Mouse (Mus musculus) kidney, embryonic 16.5 days (tissue): ENCODE measurements around the gene Prr5. TPM values are rescaled to one million over a fixed set of nuclear protein-coding genes. Genes with fewer than 3 reads are reported as not detected.

ENCODE experiments used
- ATAC-seq: fragments of 200-750 bp; cut with Nextera tagmentation; 2 replicates; pipeline ENCODE4 v1.8.0; 2017; ENCODE audit warnings: moderate TSS enrichment; ENCODE audit not compliant: low FRiP score, low TSS enrichment
- H3K27ac ChIP-seq: fragments of 300-500 bp; sonication (generic); 2 replicates; pipeline ENCODE4 v1.5.1; 2014; ENCODE audit warnings: low read length
- H3K27me3 ChIP-seq: fragments of 300-500 bp; sonication (generic); 2 replicates; pipeline ENCODE4 v1.6.1; 2014; ENCODE audit warnings: low read length, control low read depth, mixed read lengths; ENCODE audit not compliant: insufficient read depth
- H3K36me3 ChIP-seq: fragments of 300-500 bp; sonication (generic); 2 replicates; pipeline ENCODE4 v1.6.1; 2014; ENCODE audit warnings: low read length, control low read depth, mixed read lengths; ENCODE audit not compliant: insufficient read depth
- H3K4me1 ChIP-seq: fragments of 300-500 bp; sonication (generic); 2 replicates; pipeline ENCODE4 v1.6.1; 2014; ENCODE audit warnings: low read length, control low read depth, mixed read lengths; ENCODE audit not compliant: insufficient read depth
- H3K4me2 ChIP-seq: fragments of 300-500 bp; sonication (generic); replicated peaks from 2 replicates; pipeline ENCODE4 v1.6.1; 2014; ENCODE audit warnings: low read depth, low read length
- H3K4me3 ChIP-seq: fragments of 300-500 bp; sonication (generic); 2 replicates; pipeline ENCODE4 v1.5.1; 2014; ENCODE audit warnings: mild to moderate bottlenecking, low read length
- H3K9ac ChIP-seq: fragments of 300-500 bp; sonication (generic); replicated peaks from 2 replicates; pipeline ENCODE4 v1.6.1; 2014; ENCODE audit warnings: low read length
- H3K9me3 ChIP-seq: fragments of 300-500 bp; sonication (generic); 2 replicates; pipeline ENCODE4 v1.6.1; 2016; ENCODE audit warnings: low read length, control low read depth
- WGBS: fragments of 180-500 bp; shearing (Covaris S2); extraction: QIAGEN DNeasy Blood & Tissue Kit; methylation state at CpG from one replicate; pipeline ENCODE4 v1.1.7; 2014; 5-methylcytosine and 5-hydroxymethylcytosine counted together
- polyA plus RNA-seq: library from polyadenylated mRNA; unstranded; fragments of >200 nt; fragmentation: Nextera tagmentation; extraction: Ambion mirVana; gene quantifications from 2 replicates; pipeline ENCODE4 v1.2.1, GENCODE M21; 2015

Prr5 gene
- polyA plus RNA-seq, 1 experiment from 2014 or later = 43.4 TPM

- ATAC-seq = no peak
- H3K4me1 ChIP-seq = peaks cover 14% of the 10 kb centered on the region
- 48% methylated on average over 16 of the region's 16 CpGs for WGBS
Observed at GRCm38 (mm10) chr15:84664542-84665460, 4.6 kb upstream of the Prr5 start.

GRCm38 (mm10) chr15:84665662-84666061, 3.8 kb upstream of the Prr5 start:
- Histone ChIP-seq H3K36me3 (no peaks in the 10 kb centered on the region), H3K9ac (no peak overlapping the region), H3K9me3 (no peaks in the 10 kb centered on the region), H3K27ac (no peak overlapping the region), H3K4me3 (no peak overlapping the region), H3K4me2 (no peak overlapping the region), H3K27me3 (no peaks in the 10 kb centered on the region), H3K4me1 (peaks cover 14% of the 10 kb centered on the region)
- 70% methylated on average over 9 of the region's 9 CpGs for WGBS
- ATAC-seq = no peak

More at GRCm38 (mm10) chr15:84664542-84665460, 4.6 kb upstream of the Prr5 start:
- Histone ChIP-seq H3K27ac (no peak overlapping the region), H3K4me3 (no peak overlapping the region), H3K4me2 (no peak overlapping the region), H3K27me3 (no peaks in the 10 kb centered on the region), H3K36me3 (no peaks in the 10 kb centered on the region), H3K9ac (no peak overlapping the region), H3K9me3 (no peaks in the 10 kb centered on the region)

GRCm38 (mm10) chr15:84666065-84666464, 3.4 kb upstream of the Prr5 start:
- Histone ChIP-seq H3K27ac (no peak overlapping the region), H3K9ac (no peak overlapping the region), H3K4me2 (no peak overlapping the region), H3K4me3 (no peak overlapping the region), H3K9me3 (no peaks in the 10 kb centered on the region), H3K27me3 (no peaks in the 10 kb centered on the region), H3K36me3 (no peaks in the 10 kb centered on the region), H3K4me1 (peaks cover 14% of the 10 kb centered on the region)
- ATAC-seq = no peak
- WGBS = 62% methylated on average over 4 of the region's 4 CpGs

- H3K9ac ChIP-seq = no peak overlapping the region
- 80% methylated on average over 6 of the region's 6 CpGs for WGBS
- no peak overlapping the region for H3K4me2 ChIP-seq
- peaks cover 11% of the 10 kb centered on the region for H3K4me1 ChIP-seq
- ATAC-seq = no peak
- H3K27me3 ChIP-seq = no peaks in the 10 kb centered on the region
- no peaks in the 10 kb centered on the region for H3K9me3 ChIP-seq
- no peaks in the 10 kb centered on the region for H3K36me3 ChIP-seq
- no peak overlapping the region for H3K4me3 ChIP-seq
- no peak overlapping the region for H3K27ac ChIP-seq
Observed at GRCm38 (mm10) chr15:84667601-84668000, 1.8 kb upstream of the Prr5 start.

DNA sequence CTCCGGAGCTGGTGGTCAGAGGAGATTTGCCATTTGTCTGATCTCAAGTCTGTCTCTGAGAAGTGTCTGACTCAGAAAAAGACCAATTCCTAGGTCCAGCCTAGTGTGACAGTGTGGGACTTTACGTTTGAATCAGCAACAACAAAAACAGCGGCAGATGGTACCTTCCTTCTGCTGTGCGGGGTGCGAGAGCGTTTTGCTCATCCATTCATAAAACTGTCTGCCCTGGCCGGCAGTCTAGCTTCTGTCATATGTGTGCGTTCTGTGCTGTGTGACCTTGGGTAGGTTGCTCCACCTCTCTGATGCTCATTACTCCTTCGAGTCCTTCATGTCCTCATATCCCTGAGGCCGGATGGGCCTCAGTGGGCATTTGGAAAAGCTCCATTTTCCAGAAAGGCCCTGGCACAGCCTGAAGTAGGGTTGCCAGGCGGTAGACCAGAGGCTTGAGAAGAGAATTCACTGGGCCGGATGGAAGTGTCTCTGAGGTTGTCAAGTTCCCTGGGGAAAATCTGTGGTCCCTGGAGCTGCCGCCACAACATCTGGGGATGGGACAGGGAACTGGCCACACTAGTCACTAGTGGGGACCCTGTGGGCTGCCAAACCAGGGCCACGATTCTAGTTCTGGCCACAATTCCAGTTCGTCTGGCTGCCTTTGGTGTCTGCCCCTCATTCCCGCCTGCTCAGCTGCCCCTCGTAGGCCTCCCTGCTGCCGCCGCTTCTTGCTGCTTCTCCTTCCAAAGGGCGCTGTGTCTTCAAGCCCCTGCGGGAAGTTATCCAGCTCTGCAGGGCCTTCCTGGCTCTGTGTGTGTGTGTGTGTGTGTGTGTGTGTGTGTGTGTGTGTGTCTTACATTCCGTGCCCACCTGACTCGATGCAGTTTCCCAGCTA, 594 bp downstream of the Prr5 start:
- Histone ChIP-seq H3K4me1 (no peaks in the 10 kb centered on the region), H3K27ac (0 out of 2 replicates have a peak overlapping the region, but pooled peaks have one; percentile 35), H3K27me3 (no peaks in the 10 kb centered on the region), H3K36me3 (no peaks in the 10 kb centered on the region), H3K9me3 (no peaks in the 10 kb centered on the region), H3K4me2 (no peak overlapping the region), H3K4me3 (no peak overlapping the region), H3K9ac (no peak overlapping the region; the same call in 1 of the 2 replicates)
- no peak for ATAC-seq
- 84% methylated on average over 22 of the region's 23 CpGs for WGBS

DNA sequence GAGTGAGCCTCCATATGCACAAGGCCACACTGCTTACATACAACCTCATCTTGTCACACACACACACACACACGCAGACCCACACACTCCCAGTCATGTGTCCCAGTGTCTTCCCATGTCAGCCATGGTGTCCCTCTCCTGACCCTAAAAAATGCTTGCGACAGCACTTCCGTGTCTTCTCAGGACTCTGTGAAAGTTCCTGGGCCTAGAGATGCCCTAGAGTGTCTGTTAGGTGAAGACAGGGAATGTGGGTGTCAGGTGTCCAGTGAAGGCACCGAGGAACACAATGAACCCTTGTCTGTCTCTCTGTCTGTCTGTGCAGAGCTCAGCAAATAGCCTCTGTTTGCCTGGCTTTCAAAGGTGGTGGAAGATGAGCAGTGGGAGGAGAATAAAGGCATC, 1.2 kb downstream of the Prr5 start:
- H3K36me3 ChIP-seq = no peaks in the 10 kb centered on the region
- H3K27ac ChIP-seq = no peak overlapping the region
- 89% methylated on average over 4 of the region's 4 CpGs for whole genome bisulfite sequencing
- no peaks in the 10 kb centered on the region for H3K9me3 ChIP-seq
- no peak overlapping the region for H3K4me3 ChIP-seq
- no peak overlapping the region for H3K4me2 ChIP-seq
- H3K27me3 ChIP-seq = no peaks in the 10 kb centered on the region
- H3K9ac ChIP-seq = no peak overlapping the region
- ATAC-seq = no peak
- H3K4me1 ChIP-seq = no peaks in the 10 kb centered on the region

DNA sequence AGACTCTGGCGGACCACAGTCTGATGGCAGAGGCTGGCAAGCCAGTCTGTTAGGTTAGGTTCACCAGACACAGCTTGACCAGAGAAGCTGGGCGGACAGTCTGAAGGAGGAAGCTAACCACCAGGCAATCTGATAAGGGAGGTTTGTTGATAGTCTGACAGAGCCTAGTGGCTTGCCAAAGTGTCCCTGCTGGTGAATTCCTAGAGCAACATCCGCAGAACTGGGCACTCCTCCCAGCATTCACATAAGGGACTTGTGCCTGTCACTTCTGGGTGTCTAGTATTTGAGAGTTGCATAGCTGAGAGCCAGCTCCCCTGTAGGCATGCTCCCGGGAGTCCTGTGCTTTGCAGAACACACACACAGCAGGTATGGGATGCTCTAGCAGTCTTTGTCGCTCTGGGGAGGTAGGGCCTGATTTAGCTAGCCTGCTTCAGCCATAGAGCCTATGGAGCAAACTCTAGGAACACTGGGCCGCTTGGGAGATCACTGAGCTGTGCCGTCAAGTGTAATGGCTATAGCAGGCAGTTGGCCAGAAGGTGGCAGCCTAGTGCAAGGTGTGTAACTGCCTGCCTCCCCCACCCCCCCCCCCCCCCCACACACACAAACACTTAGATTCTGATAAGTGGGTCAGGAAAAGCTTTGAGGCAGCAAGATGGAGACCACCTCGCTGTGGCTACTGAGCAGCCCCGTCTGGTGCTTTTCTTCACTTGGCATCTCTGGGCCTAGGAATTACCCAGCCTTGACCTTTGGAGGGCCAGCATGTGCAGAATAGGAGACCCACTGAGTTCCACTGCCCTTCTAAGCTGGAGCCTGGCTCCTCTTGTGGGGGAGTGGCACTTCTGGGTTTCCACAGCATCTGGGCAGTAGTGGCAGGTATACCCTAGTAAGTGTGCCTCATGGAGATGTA, 2.2 kb downstream of the Prr5 start:
- Histone ChIP-seq H3K27me3 (no peaks in the 10 kb centered on the region), H3K4me2 (no peak overlapping the region), H3K9me3 (no peaks in the 10 kb centered on the region), H3K4me1 (peaks cover 6% of the 10 kb centered on the region; the same call in 1 of the 2 replicates), H3K9ac (no peak overlapping the region), H3K36me3 (no peaks in the 10 kb centered on the region), H3K27ac (no peak overlapping the region), H3K4me3 (no peak overlapping the region)
- 0 out of 2 replicates have a peak, but pooled peaks have one; percentile 1 for ATAC-seq
- WGBS = 47% methylated on average over 9 of the region's 9 CpGs

GRCm38 (mm10) chr15:84672308-84672615, 2.8 kb downstream of the Prr5 start:
- no peak overlapping the region for H3K4me2 ChIP-seq
- H3K9me3 ChIP-seq = no peaks in the 10 kb centered on the region
- H3K27me3 ChIP-seq = no peaks in the 10 kb centered on the region
- H3K4me3 ChIP-seq = no peak overlapping the region
- peaks cover 6% of the 10 kb centered on the region; the same call in 1 of the 2 replicates for H3K4me1 ChIP-seq
- peak; percentile 37; the same call in 1 of the 2 replicates for ATAC-seq
- H3K27ac ChIP-seq = 0 out of 2 replicates have a peak overlapping the region, but pooled peaks have one; percentile 54
- H3K36me3 ChIP-seq = no peaks in the 10 kb centered on the region
- WGBS = 80% methylated on average over 4 of the region's 4 CpGs
- H3K9ac ChIP-seq = no peak overlapping the region

DNA sequence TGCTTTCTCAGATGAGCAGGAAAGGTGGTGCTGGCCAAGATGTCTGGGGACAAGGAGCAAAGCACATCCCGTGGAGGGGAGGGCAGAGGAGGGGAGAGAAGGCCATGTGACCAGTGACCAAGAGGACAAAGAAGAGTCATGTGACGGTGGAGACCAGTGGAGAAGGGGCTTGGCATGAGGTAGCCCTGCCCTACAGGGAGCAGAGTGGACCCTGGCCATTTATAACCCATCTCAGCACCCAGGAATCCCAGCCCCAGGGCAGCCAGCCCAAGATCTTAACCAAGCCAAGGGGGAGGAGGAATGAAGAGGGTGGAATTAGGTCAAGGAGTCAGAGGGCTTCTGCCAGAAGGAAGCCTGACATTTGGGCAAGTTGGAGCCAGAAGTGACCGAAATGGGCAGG, 3.2 kb downstream of the Prr5 start:
- Histone ChIP-seq H3K27ac (0 out of 2 replicates have a peak overlapping the region, but pooled peaks have one; percentile 54), H3K4me2 (no peak overlapping the region), H3K4me1 (peaks cover 6% of the 10 kb centered on the region; the same call in 1 of the 2 replicates), H3K9ac (no peak overlapping the region), H3K4me3 (no peak overlapping the region), H3K27me3 (no peaks in the 10 kb centered on the region), H3K9me3 (no peaks in the 10 kb centered on the region), H3K36me3 (no peaks in the 10 kb centered on the region)
- ATAC-seq = peak; percentile 40; the same call in 1 of the 2 replicates
- WGBS = 53% methylated on average over 3 of the region's 3 CpGs
